Mouse (Mus musculus) c-Kit-positive CD71-negative TER-119-negative erythroid progenitor cells, embryonic 14.5 days (primary cell): ENCODE results near the gene Catsperg1.
"Not testable (repeated sequence)": the region's sequence is repeated elsewhere in the genome, so short reads cannot be mapped to it uniquely, and the experiment has no call there.

Source experiments
- DNase-seq: peaks from one replicate; pipeline ENCODE4 v3.0.0-alpha.2; 2013; ENCODE audit warnings: low read depth

Catsperg1 gene

DNA sequence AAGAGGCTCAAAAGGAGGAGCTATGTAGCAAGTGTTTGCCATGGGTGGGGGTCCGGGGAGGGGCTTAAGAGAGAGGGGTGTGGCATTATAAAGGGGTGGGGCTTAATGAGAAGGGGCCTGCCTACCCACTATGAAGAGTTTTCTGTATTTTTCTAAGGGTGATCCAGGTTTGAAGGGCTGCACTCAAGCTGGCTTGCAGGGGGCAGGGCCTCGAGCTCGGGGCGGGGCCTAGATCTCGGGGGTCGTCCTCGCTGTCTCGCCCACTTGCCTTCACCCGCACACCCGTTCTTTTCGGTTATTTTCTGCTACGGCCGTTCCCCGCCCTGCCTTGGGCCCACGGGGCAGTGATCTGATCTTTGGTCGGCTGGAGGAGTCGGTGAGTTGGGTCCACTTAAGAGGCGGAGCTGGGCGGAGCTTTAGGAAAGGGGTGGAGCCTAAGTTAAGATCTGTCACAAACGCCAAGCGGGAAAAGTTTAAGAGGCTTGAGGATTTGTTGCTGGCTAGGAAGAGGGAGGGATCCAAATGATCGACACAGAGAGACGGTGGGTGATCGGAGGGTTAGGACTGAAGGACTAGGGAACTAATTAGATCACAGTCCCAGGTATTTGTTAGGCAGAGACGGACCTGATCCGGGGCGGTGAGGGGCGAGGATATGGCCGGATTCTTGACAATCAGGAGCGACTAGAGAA is 43.6 kb downstream of the Catsperg1 start, which contains the start of the genes Ggn and Spred3:
Gene Ggn (plus strand): TSS at position 145 of the 689 bp plus-strand sequence.
Gene Spred3 (minus strand): TSS at position 346 of the 689 bp plus-strand sequence.
- DNase-seq = peak; percentile 83

DNA sequence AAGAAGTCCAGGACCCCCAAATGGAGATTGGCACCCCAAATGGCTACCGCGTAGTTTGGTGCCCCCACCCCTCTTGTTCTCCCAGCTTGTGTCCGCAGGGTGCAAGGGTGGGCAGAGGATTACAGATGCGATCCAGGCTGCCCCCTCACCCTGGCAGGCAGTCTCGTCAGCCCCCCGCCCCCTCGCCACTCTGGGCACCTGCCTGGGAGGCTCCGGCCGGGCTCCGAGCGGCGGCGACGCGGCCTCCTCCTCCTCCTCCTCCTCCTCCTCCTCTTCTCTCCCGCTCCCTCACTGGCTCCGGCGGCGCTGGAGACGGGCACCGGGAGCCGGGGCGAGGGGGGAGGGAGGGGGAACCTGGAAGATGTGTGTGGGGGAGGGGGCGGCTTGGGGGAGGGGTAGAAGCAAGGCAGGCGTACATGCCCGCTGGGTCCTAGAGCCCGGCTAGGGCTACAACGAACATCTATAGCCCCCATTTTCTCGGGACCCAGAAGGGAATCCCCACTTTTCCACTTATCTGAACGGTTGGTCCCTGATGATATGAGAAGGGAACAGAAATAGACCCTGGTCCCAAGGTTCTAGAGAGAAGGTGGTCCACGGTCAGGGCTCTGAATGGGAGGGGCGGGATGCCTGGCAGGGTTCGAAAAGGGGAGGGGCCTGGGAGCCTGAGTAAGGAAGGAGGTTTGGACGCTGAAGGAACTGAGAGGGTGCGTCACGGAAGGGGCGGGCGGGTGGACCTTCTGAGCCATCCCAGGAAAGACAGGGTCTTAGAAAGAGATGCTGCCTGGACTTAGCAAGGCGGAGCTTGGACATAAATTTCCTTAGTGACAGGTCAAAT is 44.4 kb downstream of the Catsperg1 start:
- peak; percentile 70 for DNase-seq

DNA sequence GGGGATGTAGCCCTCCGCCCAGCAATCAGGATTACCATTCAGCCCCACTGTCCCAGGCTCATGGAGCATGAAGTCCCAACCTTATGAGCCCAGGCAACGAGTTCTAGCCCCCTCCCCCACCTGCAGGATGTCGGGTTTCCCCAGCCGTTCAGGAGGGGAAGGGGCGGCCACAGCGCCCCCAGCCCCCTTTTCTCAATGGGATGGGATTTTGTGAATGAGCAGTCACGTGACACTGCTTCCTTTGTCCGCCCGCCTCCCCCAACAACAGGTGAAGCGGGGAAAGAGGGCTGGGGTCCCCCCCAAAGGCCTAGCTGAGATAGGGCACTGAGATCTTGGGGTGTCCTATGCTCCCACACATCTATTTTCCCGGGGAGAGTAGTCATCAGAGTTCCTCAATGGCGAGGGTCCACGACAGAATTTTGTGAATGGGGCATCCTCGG is 45.0 kb downstream of the Catsperg1 start:
- no peak for DNase-seq

DNA sequence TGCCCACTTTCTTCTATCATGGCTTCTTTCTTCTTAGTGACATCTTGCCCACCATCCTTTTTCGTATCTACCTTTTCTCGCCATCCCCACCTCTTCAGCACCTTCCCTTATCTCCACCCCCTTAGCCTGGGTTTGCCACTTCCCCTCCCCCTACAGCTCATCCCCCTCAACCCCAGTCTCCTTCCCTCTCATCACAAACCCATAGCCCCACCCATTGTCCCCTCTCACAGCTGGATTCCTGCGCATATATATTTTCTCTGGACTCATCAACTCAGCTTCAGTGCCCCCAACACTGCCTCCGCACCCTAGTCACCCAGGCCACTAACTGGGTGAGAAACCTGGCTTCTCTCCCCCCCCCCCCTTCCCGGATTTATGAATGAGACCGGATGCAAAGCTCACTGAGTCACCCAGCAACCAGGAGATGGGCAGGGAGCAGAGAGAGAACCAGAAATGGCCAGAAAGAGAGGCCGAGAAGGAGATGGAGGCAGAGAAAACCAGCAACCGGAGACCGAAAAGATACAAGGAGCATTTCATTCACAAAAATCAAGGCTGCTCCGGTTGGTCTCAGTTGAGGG is 45.6 kb downstream of the Catsperg1 start:
- no peak for DNase-seq

DNA sequence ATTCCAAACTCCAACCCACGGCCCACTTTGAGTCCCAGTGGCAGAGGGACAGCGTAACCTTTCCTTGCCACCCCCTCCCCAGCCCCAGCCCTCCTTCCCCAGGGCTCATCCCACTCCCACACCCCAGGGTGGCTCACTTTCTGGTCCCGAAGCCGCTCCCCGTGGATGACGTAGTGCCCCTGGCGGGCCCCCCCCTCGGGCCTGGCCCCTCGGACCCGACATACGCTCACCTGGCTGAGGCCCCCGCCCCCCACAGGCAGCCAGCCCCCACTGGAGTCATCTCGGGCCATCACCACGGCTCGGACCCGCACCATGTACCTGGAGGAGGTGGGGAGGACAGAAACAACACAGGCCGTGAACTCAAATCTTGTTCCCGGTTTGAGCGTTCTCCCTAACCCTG is 46.2 kb downstream of the Catsperg1 start:
- DNase-seq = no peak

GRCm38 (mm10) chr7:29162750-29163525 is 50.9 kb downstream of the Catsperg1 start:
- no peak for DNase-seq

DNA sequence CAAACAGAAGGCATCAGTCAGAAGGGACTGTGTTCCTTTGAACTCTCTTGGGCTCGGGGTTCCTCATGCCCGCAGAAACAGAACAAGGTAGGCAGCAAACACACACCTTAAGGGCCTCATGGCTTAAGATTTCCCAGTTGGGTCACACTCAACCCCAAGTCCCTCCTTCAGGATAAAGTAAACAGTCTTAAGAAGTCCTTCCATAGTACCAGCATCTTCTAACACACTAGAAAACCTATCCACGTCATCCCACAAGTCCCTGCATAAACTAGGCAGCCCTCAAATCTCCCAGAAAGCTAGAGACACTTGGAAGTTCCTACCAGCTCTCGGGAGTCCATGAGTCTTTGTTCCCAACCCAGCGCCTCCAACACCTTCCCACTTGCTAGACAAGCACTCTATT is 51.5 kb downstream of the Catsperg1 start:
- DNase-seq = no peak

DNA sequence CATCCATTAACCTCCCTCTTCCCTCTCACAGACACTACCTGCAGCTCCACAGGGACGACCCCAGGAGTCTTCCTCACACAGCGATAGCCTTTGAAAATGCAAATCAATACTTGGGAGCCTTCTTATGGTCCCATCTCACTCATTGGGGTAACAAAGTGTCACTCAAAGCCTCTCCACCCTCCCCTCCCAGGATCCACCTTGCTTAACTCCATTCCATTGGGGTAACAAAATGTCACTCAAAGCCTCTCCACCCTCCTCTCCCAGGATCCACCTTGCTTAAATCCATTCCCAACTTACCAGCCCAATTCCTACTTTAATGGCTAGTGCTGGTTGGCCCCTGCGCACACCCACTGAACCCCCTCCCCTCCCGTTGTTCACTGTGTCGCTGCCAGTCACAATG is 55.6 kb downstream of the Catsperg1 start:
- DNase-seq = no peak

- peak; percentile 76 for DNase-seq
Measured at GRCm38 (mm10) chr7:29155838-29156782, 57.7 kb downstream of the Catsperg1 start, which contains the start of gene Fam98c. Gene Fam98c (minus strand): TSS chr7:29156234.

GRCm38 (mm10) chr7:29155196-29155837 is 58.5 kb downstream of the Catsperg1 start:
- DNase-seq = peak; percentile 80

DNA sequence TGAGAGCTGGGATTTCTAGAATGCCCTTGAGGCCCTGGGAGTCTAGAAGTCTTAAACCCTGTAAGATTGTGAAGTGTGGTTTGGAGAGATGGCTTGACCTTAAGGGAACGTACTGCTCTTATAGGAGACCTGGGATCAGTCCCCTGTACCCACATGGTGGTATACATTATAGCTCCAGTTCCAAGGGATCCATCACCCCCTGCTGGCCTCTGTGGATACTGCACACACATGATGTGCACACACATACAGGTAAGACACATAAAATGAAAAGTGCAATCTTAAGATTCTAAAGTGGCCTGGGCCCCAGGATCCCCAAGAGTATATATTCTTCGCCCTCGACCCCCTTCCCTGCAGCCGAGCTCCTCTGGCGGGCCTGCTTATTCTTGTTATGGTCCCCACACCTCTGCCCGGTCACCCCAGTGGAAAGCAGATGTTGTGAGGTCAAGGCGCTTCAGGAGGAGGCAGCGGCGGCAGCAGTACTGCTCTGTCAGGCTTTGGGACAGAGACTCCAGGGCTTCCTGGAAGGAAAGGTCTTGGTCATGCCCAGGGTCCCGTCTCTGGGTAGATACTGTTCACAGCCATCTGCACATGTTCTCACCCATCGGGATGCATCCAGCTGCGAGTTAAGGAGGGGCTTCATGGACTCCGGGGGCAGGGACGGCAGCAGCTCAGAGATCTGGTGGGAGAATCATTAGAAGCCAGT is 59.7 kb downstream of the Catsperg1 start:
- no peak for DNase-seq

GRCm38 (mm10) chr7:29151486-29151885 is 62.3 kb downstream of the Catsperg1 start:
- DNase-seq = no peak

GRCm38 (mm10) chr7:29148771-29149170 is 65.1 kb downstream of the Catsperg1 start:
- no peak for DNase-seq

GRCm38 (mm10) chr7:29146625-29147367 is 67.0 kb downstream of the Catsperg1 start:
- DNase-seq = no peak

GRCm38 (mm10) chr7:29144006-29144405 is 69.8 kb downstream of the Catsperg1 start:
- DNase-seq = no peak

DNA sequence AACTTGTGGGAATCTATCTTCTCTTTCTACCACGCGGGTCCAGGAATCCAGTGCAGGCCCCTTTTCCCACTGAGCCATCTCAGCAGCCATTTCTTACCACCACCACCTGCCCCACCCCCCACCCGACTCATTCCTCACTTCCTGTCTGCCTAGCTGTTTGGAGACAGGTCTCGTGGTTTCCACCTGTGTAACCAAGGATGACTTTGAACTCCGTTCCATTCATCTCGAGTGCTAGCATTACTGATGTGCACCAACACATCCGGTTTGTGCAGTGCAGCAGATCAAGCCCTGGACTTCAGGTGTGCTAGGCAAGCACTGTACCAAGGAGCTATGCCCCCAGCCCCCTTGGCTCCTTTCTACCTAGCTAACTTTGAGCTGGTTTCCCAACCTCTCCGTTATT is 72.4 kb downstream of the Catsperg1 start:
- no peak for DNase-seq

GRCm38 (mm10) chr7:29139237-29139636 is 74.6 kb downstream of the Catsperg1 start:
- not testable (repeated sequence) for DNase-seq

DNA sequence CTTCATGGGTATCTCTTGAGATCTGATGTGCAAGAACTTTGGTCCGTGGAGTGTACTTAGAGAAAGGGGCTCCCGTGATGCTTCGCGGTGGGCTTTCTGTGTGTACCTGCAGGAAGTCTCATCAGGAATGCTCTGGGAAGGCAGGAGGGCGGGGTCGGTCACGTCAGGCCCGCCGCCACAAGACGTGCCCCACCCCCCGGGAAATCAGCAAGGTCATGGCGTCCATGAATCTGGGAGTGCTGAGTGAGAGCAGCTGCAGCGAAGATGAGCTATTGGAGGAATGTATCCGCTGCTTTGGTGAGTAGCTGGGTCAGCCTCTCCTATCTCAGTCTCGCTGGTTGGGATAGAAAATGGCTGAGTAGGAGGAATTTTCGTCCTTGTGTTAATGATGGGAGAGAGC is 76.4 kb downstream of the Catsperg1 start:
- DNase-seq = no peak
